Mouse (Mus musculus) stomach, embryonic 14.5 days (tissue): ENCODE data around the gene Cdcp1. TPM values are rescaled to one million over a fixed set of nuclear protein-coding genes. Genes with fewer than 3 reads are reported as not detected.
A peak's percentile ranks its signal among the peaks of the same experiment; 100 is the strongest.

Experiments
- ATAC-seq: fragments of 200-750 bp; cut with Nextera tagmentation; 2 replicates; pipeline ENCODE4 v1.8.0; 2017; ENCODE audit warnings: low read depth, moderate TSS enrichment; ENCODE audit not compliant: insufficient number of reproducible peaks, insufficient read depth, low FRiP score
- H3K27ac ChIP-seq: fragments of 300-500 bp; sonication (generic); 2 replicates; pipeline ENCODE4 v1.5.1; 2014; ENCODE audit warnings: mild to moderate bottlenecking, low read length, moderate library complexity, mixed read lengths
- H3K27me3 ChIP-seq: fragments of 300-500 bp; sonication (generic); 2 replicates; pipeline ENCODE4 v1.6.1; 2014; ENCODE audit warnings: low read length, control low read depth, mixed read lengths; ENCODE audit not compliant: control insufficient read depth, insufficient read depth
- H3K36me3 ChIP-seq: fragments of 300-500 bp; sonication (generic); 2 replicates; pipeline ENCODE4 v1.6.1; 2014; ENCODE audit warnings: mild to moderate bottlenecking, control low read depth, low read length, moderate library complexity, mixed read lengths; ENCODE audit not compliant: control insufficient read depth, insufficient read depth
- H3K4me1 ChIP-seq: fragments of 300-500 bp; sonication (generic); 2 replicates; pipeline ENCODE4 v1.6.1; 2014; ENCODE audit warnings: low read length, control low read depth, mixed read lengths; ENCODE audit not compliant: control insufficient read depth, insufficient read depth
- H3K4me2 ChIP-seq: fragments of 300-500 bp; sonication (generic); replicated peaks from 2 replicates; pipeline ENCODE4 v1.6.1; 2014; ENCODE audit warnings: low read depth, low read length, control low read depth
- H3K4me3 ChIP-seq: fragments of 300-500 bp; sonication (generic); 2 replicates; pipeline ENCODE4 v1.5.1; 2014; ENCODE audit warnings: low read depth, low read length, control low read depth
- H3K9ac ChIP-seq: fragments of 300-500 bp; sonication (generic); replicated peaks from 2 replicates; pipeline ENCODE4 v1.6.1; 2014; ENCODE audit warnings: low read depth, mild to moderate bottlenecking, control low read depth, low read length, moderate library complexity, mixed read lengths
- H3K9me3 ChIP-seq: fragments of 300-500 bp; sonication (generic); 2 replicates; pipeline ENCODE4 v1.6.1; 2016; ENCODE audit warnings: low read depth, low read length, control low read depth; ENCODE audit not compliant: control insufficient read depth
- WGBS: fragments of 180-500 bp; shearing (Covaris S2); extraction: QIAGEN DNeasy Blood & Tissue Kit; methylation state at CpG from one replicate; pipeline ENCODE4 v1.1.7; 2014; 5-methylcytosine and 5-hydroxymethylcytosine counted together
- polyA plus RNA-seq: library from polyadenylated mRNA; unstranded; fragments of >200 nt; fragmentation: Nextera tagmentation; extraction: Ambion mirVana; gene quantifications from 2 replicates; pipeline ENCODE4 v1.2.1, GENCODE M21; 2014

The Cdcp1 gene
- polyA plus RNA-seq, 1 experiment from 2014 or later = 15.1 TPM

DNA sequence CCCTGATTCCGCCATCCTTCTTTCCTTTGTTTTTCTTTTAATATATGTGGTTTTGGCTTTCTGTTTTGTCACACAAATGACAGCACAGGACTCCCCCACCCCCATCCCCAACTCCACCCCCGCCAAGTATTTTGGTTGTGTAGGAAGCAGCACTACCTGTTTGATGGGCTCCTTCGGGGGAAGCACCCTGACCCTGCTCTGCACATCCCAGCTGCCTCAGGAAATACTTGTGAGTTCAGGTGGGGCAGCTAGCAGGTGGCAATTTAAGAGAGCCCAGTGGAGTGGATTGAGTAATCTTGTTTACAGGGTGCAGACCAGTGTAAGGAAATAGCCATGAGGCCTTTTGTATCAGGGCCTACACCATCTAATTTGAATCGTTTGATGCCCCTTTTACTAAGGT, 14.0 kb upstream of the Cdcp1 start:
- no peak for ATAC-seq
- H3K4me3 ChIP-seq = no peak overlapping the region
- H3K4me2 ChIP-seq = no peak overlapping the region
- 69% methylated on average over 4 of the region's 4 CpGs for WGBS
- H3K27ac ChIP-seq = no peak overlapping the region
- H3K9ac ChIP-seq = no peak overlapping the region
- H3K27me3 ChIP-seq = no peaks in the 10 kb centered on the region
- no peaks in the 10 kb centered on the region for H3K4me1 ChIP-seq
- no peaks in the 10 kb centered on the region for H3K36me3 ChIP-seq
- H3K9me3 ChIP-seq = no peaks in the 10 kb centered on the region

DNA sequence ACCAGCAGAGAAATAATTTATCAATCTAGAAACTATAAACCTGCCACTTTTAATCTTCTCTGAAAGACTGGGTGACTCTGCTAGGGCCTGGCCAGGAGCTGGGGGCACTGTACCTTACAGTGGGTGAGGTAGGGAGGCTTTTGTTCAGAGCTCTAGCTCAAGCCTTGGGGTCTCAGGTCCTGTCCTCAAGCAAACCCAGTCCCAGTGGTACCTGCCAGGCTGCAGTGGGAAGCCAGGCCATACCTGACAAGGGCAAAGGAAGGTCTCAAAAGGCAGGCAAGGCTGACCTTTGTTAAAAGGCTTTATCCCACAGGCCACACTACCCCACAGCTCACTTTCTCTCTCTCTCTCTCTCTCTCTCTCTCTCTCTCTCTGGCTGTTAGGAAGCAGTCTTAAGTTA, 12.8 kb upstream of the Cdcp1 start:
- Histone ChIP-seq H3K36me3 (no peaks in the 10 kb centered on the region), H3K27ac (no peak overlapping the region), H3K4me2 (no peak overlapping the region), H3K4me1 (no peaks in the 10 kb centered on the region), H3K9me3 (no peaks in the 10 kb centered on the region), H3K4me3 (no peak overlapping the region), H3K27me3 (no peaks in the 10 kb centered on the region), H3K9ac (no peak overlapping the region)
- ATAC-seq = no peak

DNA sequence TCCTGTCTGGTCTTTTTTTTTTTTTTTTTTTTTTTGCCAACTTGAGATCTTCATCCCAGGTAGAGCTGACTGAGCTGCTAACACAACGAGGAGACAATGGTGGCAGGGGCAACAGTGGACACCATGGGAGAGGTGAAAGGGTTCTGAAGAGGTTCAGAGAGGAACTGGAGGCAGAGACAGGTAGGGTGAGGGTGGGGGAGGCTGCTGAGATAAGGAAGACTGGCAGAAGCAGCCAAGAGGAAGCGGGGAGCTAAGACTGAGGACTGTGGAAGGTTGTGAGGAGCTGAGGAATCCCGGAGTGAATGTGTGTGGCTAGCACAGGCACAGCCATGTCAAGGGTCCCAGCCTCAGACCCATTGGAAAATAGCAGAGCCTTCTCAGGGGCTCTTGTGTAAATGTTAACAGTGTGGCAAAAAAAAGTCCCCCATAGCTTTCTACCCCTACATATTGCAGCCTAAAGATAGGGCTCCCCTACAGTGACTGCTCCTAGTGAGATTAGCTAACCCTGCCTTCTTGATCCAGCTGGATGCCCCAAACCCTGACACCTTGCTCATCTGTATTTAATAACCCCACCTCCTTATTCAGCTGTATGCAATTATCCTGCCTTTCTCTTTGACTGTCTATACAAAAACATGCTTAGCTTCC, 11.4 kb upstream of the Cdcp1 start:
- no peak overlapping the region for H3K9ac ChIP-seq
- WGBS = 75% methylated on average over 3 of the region's 3 CpGs
- H3K9me3 ChIP-seq = no peaks in the 10 kb centered on the region
- H3K36me3 ChIP-seq = no peaks in the 10 kb centered on the region
- no peak overlapping the region for H3K4me2 ChIP-seq
- no peak overlapping the region for H3K4me3 ChIP-seq
- ATAC-seq = no peak
- H3K27ac ChIP-seq = no peak overlapping the region
- no peaks in the 10 kb centered on the region for H3K27me3 ChIP-seq
- no peaks in the 10 kb centered on the region for H3K4me1 ChIP-seq

GRCm38 (mm10) chr9:123224863-123225431, 9.1 kb upstream of the Cdcp1 start:
- 61% methylated on average over 2 of the region's 2 CpGs for WGBS
- no peak for ATAC-seq

DNA sequence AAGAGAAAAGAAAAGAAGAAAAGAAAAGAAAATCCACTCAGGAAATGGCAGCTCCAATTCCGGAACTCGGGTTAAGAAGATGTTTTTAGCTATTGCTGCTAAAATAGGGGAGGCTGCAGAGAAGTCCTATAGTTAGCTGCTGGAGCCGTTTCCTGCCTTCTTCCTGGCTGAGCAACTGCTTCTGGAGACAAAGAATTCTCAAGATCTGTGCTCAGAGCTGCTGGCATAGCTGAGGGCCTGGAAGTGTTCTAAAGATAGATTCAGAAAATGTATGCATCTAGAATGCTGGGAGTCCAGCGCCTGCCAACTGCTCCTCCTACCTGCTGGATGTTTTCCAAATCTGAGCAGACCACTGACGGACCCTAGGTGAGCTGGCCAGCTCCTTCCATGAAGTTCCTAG, 4.0 kb upstream of the Cdcp1 start:
- Histone ChIP-seq H3K36me3 (no peaks in the 10 kb centered on the region), H3K27me3 (no peaks in the 10 kb centered on the region), H3K4me1 (no peaks in the 10 kb centered on the region), H3K4me2 (no peak overlapping the region), H3K4me3 (no peak overlapping the region), H3K9ac (no peak overlapping the region), H3K27ac (0 out of 2 replicates have a peak overlapping the region, but pooled peaks have one; percentile 39), H3K9me3 (no peaks in the 10 kb centered on the region)
- 56% methylated on average over 5 of the region's 5 CpGs for WGBS
- ATAC-seq = no peak

More at GRCm38 (mm10) chr9:123224863-123225431, 9.1 kb upstream of the Cdcp1 start:
- H3K9ac ChIP-seq = no peak overlapping the region
- H3K27me3 ChIP-seq = no peaks in the 10 kb centered on the region
- no peak overlapping the region for H3K4me2 ChIP-seq
- H3K27ac ChIP-seq = no peak overlapping the region
- H3K36me3 ChIP-seq = no peaks in the 10 kb centered on the region
- no peaks in the 10 kb centered on the region for H3K9me3 ChIP-seq
- H3K4me1 ChIP-seq = no peaks in the 10 kb centered on the region
- no peak overlapping the region for H3K4me3 ChIP-seq

- Histone ChIP-seq H3K27me3 (no peaks in the 10 kb centered on the region), H3K27ac (no peak overlapping the region), H3K4me1 (no peaks in the 10 kb centered on the region), H3K9me3 (no peaks in the 10 kb centered on the region), H3K9ac (no peak overlapping the region), H3K36me3 (no peaks in the 10 kb centered on the region), H3K4me2 (no peak overlapping the region), H3K4me3 (no peak overlapping the region)
- WGBS = 68% methylated on average over 9 of the region's 9 CpGs
- ATAC-seq = no peak
Measured at GRCm38 (mm10) chr9:123213371-123213770, 2.5 kb downstream of the Cdcp1 start.

GRCm38 (mm10) chr9:123207895-123208294, 7.9 kb downstream of the Cdcp1 start:
- Histone ChIP-seq H3K4me2 (no peak overlapping the region), H3K36me3 (no peaks in the 10 kb centered on the region), H3K4me3 (no peak overlapping the region), H3K9me3 (no peaks in the 10 kb centered on the region), H3K27ac (no peak overlapping the region), H3K4me1 (0 out of 2 replicates have a peak, but pooled peaks cover 3% of the 10 kb centered on the region), H3K27me3 (no peaks in the 10 kb centered on the region), H3K9ac (no peak overlapping the region)
- ATAC-seq = no peak
- 97% methylated on average over 1 of the region's 1 CpGs for WGBS

GRCm38 (mm10) chr9:123206948-123207347, 8.9 kb downstream of the Cdcp1 start:
- Histone ChIP-seq H3K27me3 (no peaks in the 10 kb centered on the region), H3K27ac (no peak overlapping the region), H3K9ac (no peak overlapping the region), H3K4me2 (no peak overlapping the region), H3K9me3 (no peaks in the 10 kb centered on the region), H3K4me1 (0 out of 2 replicates have a peak, but pooled peaks cover 3% of the 10 kb centered on the region), H3K4me3 (no peak overlapping the region), H3K36me3 (no peaks in the 10 kb centered on the region)
- ATAC-seq = no peak
- 55% methylated on average over 2 of the region's 2 CpGs for WGBS

GRCm38 (mm10) chr9:123206526-123206925, 9.3 kb downstream of the Cdcp1 start:
- H3K36me3 ChIP-seq = no peaks in the 10 kb centered on the region
- H3K4me2 ChIP-seq = no peak overlapping the region
- no peak overlapping the region for H3K9ac ChIP-seq
- no peak for ATAC-seq
- no peaks in the 10 kb centered on the region for H3K9me3 ChIP-seq
- WGBS = 17% methylated on average over 2 of the region's 2 CpGs
- no peak overlapping the region for H3K4me3 ChIP-seq
- H3K27me3 ChIP-seq = no peaks in the 10 kb centered on the region
- H3K4me1 ChIP-seq = 0 out of 2 replicates have a peak, but pooled peaks cover 3% of the 10 kb centered on the region
- no peak overlapping the region for H3K27ac ChIP-seq
